Mouse (Mus musculus) adrenal gland, adult (tissue): Measurements from ENCODE around the gene Casp2.

ENCODE experiments used
- DNase-seq, 2 experiments: peaks; one replicate each; pipeline ENCODE4 v3.0.0; 2022 to 2023; ENCODE audit warnings: low spot score in 1 of 2; ENCODE audit not compliant: inconsistent age in 2 of 2

The Casp2 gene

DNA sequence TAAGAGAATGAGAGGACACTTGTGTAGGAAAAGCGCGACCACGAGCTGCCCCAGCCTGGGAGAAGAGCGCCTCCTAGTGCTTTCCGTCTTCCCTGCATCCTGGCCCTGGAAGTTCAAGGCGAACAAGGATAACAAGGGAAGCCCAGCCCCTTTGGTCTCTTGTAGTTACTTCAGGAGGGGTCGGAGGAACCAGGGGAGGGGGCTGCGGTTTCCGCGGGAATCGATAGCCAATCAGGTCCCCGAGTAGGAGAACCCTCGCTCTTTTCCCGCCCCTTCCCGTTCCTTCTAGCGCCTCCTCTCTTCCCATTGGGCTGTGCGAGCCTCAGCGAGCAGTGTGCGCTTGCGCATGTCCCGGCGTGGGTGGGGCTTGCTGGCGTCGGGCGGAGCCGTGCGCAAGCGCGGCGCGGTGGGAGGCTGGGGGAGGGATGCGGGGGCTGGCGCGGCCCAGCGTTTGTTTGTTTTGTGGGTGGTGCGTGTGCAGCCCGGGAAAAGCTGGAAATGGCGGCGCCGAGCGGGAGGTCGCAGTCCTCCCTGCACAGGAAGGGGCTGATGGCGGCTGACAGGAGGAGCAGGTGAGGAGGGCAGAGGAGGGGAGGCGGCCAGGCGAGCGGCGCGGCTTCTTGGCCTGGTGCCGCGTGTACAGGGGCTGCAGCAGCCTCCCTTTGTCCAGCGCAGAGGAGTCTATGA, at the start of gene Casp2:
TSS of gene Casp2 (plus strand) at position 360 of the 687 bp plus-strand sequence.
- peak; percentile 99 for DNase-seq

- DNase-seq = no peak
Observed at GRCm38 (mm10) chr6:42215028-42215427, 49.8 kb upstream of the Casp2 start, which contains the start of gene Tas2r144. Tas2r144 (plus strand) TSS chr6:42215328.

- peak in 1 of 2 experiments; percentile 35 for DNase-seq
Observed at GRCm38 (mm10) chr6:42222286-42222685, 42.5 kb upstream of the Casp2 start.

DNA sequence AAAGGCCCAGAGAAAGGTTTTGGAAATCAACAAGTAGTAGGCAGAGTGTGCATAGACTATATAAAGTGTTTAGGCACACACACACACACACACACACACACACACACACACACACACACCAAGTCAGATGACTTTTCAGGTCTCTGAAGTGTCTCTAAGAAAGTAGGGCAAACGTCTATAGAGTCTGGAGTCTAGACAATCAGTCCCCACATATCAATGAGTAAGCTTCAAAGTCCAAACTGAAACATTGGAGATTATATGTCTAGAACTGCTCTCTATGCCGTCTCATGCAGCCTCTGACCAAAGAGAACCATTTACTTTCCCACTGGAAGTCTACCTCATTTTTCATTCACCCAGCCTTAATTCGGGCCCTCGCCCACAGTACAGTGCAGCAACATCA, 39.7 kb upstream of the Casp2 start:
- no peak for DNase-seq

DNA sequence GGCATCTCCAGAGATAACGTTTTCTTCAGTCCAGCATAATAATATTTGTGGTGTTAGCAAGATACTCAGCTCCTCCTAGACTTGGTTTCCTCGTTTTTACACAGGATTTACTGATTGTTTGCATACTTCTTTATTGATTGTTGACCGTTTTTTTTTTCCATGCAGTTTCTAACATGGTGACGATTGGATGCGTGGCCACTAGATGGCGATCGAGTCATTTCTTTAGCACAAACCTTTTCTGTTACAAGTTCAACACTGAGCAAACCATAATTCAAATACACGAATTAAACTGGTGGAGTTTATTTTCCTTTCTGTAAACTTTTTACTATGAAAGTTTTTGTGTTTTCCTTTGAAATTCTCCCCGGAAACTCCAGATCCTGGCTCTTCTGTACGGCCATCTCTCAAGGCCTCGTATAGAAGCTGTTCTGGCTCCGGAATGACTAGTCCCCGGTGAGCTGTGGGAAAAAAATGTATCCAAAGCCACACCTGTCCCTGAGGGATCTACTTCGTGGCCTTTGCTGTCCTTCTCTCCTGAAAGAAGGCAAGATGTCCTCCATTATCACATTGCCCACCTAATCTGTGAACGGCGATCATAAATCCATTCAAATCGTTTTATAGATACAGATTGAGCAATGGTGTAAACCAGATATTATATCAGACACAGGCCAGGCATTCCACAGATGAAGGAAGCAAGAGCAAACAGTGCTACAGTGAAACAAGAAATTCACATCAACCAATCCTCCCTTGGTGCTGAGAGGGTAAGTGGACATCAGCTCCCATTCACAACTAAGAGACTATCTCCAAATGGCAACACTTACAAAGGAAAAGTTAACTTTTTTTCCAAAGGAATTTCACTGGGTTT, 37.3 kb upstream of the Casp2 start:
- DNase-seq = peak; percentile 53 to 86

- DNase-seq = no peak
Observed at GRCm38 (mm10) chr6:42229610-42230009, 35.2 kb upstream of the Casp2 start.

DNA sequence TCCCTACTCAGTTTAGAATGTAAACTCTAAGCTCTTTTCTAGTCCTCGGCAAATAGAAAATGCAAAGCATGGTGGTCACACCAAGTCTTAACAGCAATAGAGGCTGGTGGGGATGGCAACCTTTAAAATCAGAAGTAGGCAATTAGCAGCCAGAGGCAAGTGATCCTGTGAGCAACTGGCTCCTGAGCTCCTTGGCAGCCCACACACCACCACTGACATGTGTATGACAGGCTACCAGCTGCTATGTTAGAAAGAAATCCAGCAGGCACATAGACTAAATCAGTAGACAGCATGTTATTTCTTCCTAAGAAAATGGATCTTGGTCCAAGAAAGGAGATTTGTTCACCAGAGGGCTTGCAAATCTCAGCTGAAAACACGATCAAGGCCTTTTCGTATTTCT, 33.6 kb upstream of the Casp2 start:
- DNase-seq = no peak

DNA sequence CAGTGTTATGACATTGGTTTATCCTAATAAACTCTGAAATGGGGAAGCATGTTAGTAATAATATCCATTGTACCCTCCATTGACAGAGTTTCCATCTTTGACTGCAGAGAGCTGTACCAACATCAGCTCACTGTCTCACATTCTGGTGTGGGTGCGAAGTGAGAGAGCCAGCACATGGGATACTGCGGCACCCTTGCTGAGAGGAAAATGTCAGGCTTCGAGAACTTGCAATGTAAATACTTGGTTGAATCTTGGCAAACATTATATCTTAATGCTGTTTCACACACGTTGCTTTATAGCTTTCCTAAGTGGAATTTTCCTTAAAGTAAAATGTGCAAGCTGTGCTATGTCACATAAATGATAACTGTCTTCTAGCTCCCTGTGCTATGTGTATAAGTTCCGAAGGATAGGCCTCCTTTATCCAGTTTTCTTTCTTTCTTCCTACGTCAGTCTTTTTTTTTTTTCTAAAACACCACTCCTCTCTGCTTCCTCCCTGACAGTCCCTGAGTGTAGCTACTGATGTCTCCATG, 27.4 kb upstream of the Casp2 start:
- DNase-seq = no peak

DNA sequence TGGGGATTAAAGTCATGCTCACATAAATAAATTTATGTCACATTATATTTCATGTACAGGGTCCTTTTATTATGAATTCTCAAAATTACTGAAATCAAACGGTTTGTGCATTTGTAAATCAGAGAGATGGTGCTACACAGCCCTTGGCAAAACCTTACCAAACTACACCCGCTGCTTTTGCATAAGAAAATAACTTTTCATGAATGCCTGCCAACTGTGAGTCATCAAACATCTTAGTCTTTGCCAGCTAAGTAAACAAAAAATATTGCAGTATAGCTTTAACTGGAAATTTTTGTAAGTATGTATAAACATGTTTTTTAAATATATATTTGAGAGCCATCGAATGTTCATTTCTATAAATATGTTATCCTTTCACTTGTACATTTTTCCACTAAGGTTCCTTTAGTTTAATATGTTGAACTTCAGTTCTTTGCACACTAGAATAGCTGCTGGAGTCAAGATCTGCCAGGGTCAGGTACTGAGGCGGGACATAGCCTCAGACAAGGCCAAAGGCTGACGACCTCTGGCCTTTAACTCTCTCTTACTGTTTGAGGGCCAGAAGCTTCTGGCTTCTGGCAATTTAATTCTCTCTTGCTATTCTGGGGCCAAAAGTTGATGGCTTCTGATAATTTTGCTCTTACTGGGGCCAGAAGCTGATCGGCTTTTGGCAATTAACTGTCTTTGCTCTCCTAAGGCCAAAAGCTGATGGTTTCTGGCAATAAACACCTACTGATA, 23.3 kb upstream of the Casp2 start:
- peak in 1 of 2 experiments; percentile 91 for DNase-seq

- DNase-seq = peak; percentile 88 to 94
Observed at GRCm38 (mm10) chr6:42245711-42246353, 19.0 kb upstream of the Casp2 start, which contains the start of gene Gstk1. Gstk1 (plus strand) TSS chr6:42245935.

DNA sequence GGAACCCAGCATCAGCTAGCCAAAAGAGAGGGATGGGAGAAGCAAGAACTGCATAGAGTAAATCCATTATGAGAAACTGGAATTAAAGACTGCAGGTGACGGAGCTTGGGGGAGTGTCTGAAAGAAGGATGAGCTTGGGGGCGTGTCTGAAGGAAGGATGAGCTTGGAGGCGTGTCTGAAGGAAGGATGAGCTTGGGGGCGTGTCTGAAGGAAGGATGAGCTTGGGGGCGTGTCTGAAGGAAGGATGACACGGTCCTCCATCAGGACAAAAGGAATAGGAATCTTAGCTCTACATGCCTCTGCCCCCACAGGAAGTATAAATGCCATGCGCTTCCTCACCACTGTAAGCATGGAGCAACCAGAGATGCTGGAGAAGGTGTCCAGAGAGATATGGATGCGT, 17.6 kb upstream of the Casp2 start:
- DNase-seq = peak in 1 of 2 experiments; percentile 63

DNA sequence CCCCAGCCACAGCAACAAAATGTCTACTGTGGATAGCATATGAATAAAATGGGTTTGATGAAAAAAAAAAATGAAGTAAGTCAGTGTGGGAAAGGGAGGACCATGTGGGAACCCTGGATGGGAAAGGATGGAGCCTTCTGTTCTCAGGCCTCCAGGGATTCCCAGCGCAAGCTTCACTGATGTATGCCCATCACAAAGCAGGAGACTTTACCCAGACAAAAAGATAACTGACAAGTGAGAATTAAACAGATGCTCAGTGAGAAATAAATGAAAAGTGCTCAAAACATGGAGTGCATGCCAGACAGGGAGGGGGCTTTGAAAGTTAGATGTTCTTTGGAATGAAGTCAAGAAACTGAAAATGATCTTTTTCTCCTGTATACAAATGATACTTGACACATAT, 16.8 kb upstream of the Casp2 start:
- no peak for DNase-seq

- DNase-seq = no peak
Observed at GRCm38 (mm10) chr6:42251791-42252190, 13.0 kb upstream of the Casp2 start.

DNA sequence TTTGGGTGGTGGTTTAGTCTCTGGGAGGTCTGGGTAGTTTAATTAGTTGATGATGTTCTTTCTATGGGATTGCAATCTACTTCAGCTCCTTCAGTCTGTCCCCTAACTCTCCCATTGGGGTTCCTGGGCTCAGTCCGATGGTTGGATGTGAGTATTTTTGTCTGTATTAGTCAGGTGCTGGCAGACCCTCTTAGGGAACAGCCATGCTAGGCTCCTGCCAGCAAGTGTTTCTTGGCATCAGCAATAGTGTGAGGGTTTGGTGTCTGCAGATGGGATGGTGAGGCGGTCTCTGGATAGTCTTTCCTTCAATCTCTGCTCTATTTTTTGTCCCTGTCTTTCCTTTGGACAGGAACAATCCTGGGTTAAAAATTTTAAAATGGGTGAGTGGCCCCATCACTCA, 11.7 kb upstream of the Casp2 start:
- DNase-seq = no peak

DNA sequence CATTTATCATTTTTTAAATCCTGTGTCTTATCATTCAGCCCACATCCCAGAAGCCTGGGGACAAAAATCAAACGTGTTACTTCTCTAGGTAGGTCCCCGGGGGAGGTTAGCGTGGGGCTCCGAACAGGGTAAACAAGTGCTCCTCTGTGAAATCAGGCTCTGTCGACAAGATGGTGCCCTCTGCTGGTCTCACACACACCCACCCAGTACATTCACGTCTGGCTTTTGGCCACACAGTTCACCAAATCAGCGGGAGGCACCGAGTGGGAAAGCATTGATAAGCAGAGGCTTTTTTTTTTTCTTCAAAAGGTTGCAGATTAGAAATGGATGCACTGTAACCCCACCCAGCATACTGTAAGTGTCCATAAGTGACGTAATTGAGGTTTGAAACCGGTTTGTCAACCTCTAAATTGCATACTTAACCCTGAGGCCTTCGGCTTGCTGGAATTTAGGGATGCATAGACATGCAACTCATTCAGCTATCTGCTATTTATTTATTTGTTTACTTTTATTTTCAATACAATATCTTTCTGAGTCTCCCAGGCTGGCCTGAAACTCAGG, 7.4 kb upstream of the Casp2 start:
- peak; percentile 64 to 89 for DNase-seq

DNA sequence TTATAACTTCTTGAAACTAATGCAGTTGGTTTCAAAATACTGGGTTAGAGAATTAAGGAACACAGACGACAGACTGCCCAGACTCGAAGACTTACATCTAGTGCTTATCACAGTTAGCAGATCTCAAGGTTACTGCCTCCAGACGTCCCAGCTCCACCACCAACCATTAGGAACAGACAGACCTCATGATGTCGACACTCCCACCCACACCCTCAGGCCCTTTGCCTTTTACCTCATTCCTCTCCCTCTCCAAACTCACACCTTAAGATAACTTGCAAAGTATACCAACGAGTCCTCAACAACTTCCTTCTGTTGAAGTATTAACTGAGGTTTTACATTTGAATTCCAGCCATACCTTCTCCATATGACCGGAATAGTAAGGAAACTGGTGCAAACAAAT, 4.4 kb upstream of the Casp2 start:
- peak in 1 of 2 experiments; percentile 46 for DNase-seq

- no peak for DNase-seq
Observed at GRCm38 (mm10) chr6:42261524-42262170, 3.1 kb upstream of the Casp2 start, which contains the start of gene Tmem139. Tmem139 (plus strand) TSS chr6:42261970.

GRCm38 (mm10) chr6:42265391-42266330, 876 bp downstream of the Casp2 start:
- no peak for DNase-seq

GRCm38 (mm10) chr6:42270817-42271216, 6.0 kb downstream of the Casp2 start:
- no peak for DNase-seq
